Mouse (Mus musculus) bone marrow macrophage, adult 2 months (primary cell): ENCODE data around the gene Ptger4. TPM values are rescaled to one million over a fixed set of nuclear protein-coding genes. Genes with fewer than 3 reads are reported as not detected.

Experiments used
- H3K27ac ChIP-seq: 2 replicates; pipeline ENCODE4 v1.5.1; 2012; ENCODE audit warnings: low read depth, low read length; ENCODE audit not compliant: insufficient read depth
- H3K4me1 ChIP-seq: 2 replicates; pipeline ENCODE4 v1.6.1; 2012; ENCODE audit warnings: low read length; ENCODE audit not compliant: control insufficient read depth, insufficient read depth
- H3K4me3 ChIP-seq: 2 replicates; pipeline ENCODE4 v1.5.1; 2012; ENCODE audit warnings: mild to moderate bottlenecking, low read length, moderate library complexity; ENCODE audit not compliant: insufficient read depth
- CTCF ChIP-seq: IDR thresholded peaks from 2 replicates; pipeline ENCODE4 v1.5.1; 2012; ENCODE audit warnings: low read depth, mild to moderate bottlenecking, low read length, moderate library complexity
- POLR2A ChIP-seq: IDR thresholded peaks from 2 replicates; pipeline ENCODE4 v1.6.1; 2012; ENCODE audit warnings: mild to moderate bottlenecking, low read depth, low read length, borderline replicate concordance
- polyA plus RNA-seq: library from polyadenylated mRNA; stranded (reverse); fragments of >200 nt; gene quantifications from 2 replicates; pipeline ENCODE4 v1.2.4, GENCODE M21; 2012; ENCODE audit not compliant: missing spikeins, insufficient read depth, insufficient read length

Gene Ptger4
- polyA plus RNA-seq, 1 experiment = 32.5 TPM

- Histone ChIP-seq H3K4me3 (peak overlapping the region; percentile 99), H3K27ac (peak overlapping the region; percentile 95; the same call in 1 of the 2 replicates), H3K4me1 (peaks cover 18% of the 10 kb centered on the region)
- no peak for TF ChIP-seq POLR2A
- TF ChIP-seq CTCF = no peak
Measured at GRCm38 (mm10) chr15:5184668-5185330, 59.2 kb downstream of the Ptger4 start.

GRCm38 (mm10) chr15:5173217-5173820 lies 70.7 kb downstream of the Ptger4 start:
- no peak overlapping the region for H3K4me3 ChIP-seq
- no peaks in the 10 kb centered on the region for H3K4me1 ChIP-seq
- TF ChIP-seq CTCF (no peak), POLR2A (no peak)
- H3K27ac ChIP-seq = no peak overlapping the region

- no peak for TF ChIP-seq CTCF
- TF ChIP-seq POLR2A = no peak
- Histone ChIP-seq H3K4me3 (no peak overlapping the region), H3K27ac (no peak overlapping the region), H3K4me1 (no peaks in the 10 kb centered on the region)
Measured at GRCm38 (mm10) chr15:5165121-5165773, 78.7 kb downstream of the Ptger4 start.

DNA sequence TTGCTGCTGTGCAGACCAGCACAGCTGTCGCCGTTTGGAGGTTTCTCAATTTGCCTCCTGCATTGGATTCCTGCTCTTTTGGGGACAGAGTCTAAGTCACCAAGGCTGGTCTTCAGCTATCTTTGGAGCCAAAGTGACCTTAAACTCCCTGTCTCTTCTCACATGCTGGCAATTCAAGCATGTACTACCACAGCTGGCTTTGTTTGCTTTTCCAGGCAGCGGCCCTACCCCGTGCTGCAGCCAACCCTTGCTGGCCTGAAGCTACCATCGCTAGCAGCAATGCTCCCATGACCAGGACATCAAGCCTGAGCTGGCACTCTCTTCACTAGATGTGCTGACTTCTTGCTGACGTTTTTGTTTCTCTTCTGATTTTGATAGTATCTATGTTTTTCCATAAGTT lies 85.2 kb downstream of the Ptger4 start:
- Histone ChIP-seq H3K4me1 (peaks cover 27% of the 10 kb centered on the region), H3K27ac (no peak overlapping the region), H3K4me3 (no peak overlapping the region)
- TF ChIP-seq POLR2A = no peak

- Histone ChIP-seq H3K4me1 (peaks cover 27% of the 10 kb centered on the region), H3K4me3 (no peak overlapping the region), H3K27ac (no peak overlapping the region)
- TF ChIP-seq CTCF = no peak
- no peak for TF ChIP-seq POLR2A
Measured at GRCm38 (mm10) chr15:5157386-5157785, 86.6 kb downstream of the Ptger4 start.

Other genes with a start within 250 kb of the Ptger4 start
- not detected in 2 replicates for gene C7, start 180.4 kb downstream of the Ptger4 start, polyA plus RNA-seq
- 6.9 and 8.0 TPM in 2 replicates for gene Card6, start 135.6 kb downstream of the Ptger4 start, polyA plus RNA-seq
- gene Rpl37, start 127.5 kb downstream of the Ptger4 start, polyA plus RNA-seq = 766 and 857 TPM in 2 replicates
- gene Prkaa1, start 100.3 kb downstream of the Ptger4 start, polyA plus RNA-seq = 29.3 and 31.6 TPM in 2 replicates
- gene Ttc33, start 58.7 kb downstream of the Ptger4 start, polyA plus RNA-seq = 40.7 and 44.6 TPM in 2 replicates